Mouse (Mus musculus) C2C12 (cell line): ENCODE results near the gene Tomm20.

Experiments
- CEBPB ChIP-seq: IDR thresholded peaks from one replicate; pipeline ENCODE4 v1.6.1; 2011; ENCODE audit warnings: low read depth, mild to moderate bottlenecking, control low read depth, moderate library complexity
- CTCF ChIP-seq: IDR thresholded peaks from one replicate; pipeline ENCODE4 v1.5.1; 2011; ENCODE audit not compliant: control insufficient read depth, insufficient read depth, insufficient read length
- MAX ChIP-seq: IDR thresholded peaks from one replicate; pipeline ENCODE4 v1.6.1; 2011; ENCODE audit warnings: mild to moderate bottlenecking, control low read depth
- MYOG ChIP-seq: IDR thresholded peaks from one replicate; pipeline ENCODE4 v1.6.1; 2011; ENCODE audit not compliant: control insufficient read depth, insufficient read length; ENCODE audit errors: extremely low read depth

- TF ChIP-seq MAX (no peak), CTCF (no peak), CEBPB (no peak), MYOG (no peak)
Measured at GRCm38 (mm10) chr8:126968107-126968506, 22.5 kb upstream of the Tomm20 start.
